Mouse (Mus musculus) Muller cell, postnatal 12 days (primary cell): ENCODE measurements around the gene Foxc2.

Experiments
- DNase-seq: peaks from one replicate; pipeline ENCODE4 v3.0.0-alpha.2; 2015; ENCODE audit errors: inconsistent ontology term

Foxc2 gene

GRCm38 (mm10) chr8:121086004-121086900 lies 29.7 kb upstream of the Foxc2 start:
- no peak for DNase-seq

- DNase-seq, result no peak
These were observed 27.7 kb upstream of the Foxc2 start for GRCm38 (mm10) chr8:121088281-121088680.

- no peak for DNase-seq
These were observed 26.9 kb upstream of the Foxc2 start for GRCm38 (mm10) chr8:121088871-121089630.

GRCm38 (mm10) chr8:121089631-121090380 lies 26.2 kb upstream of the Foxc2 start:
- DNase-seq, result peak; percentile 29

GRCm38 (mm10) chr8:121090716-121091115 lies 25.3 kb upstream of the Foxc2 start:
- no peak for DNase-seq

- DNase-seq, result no peak
These were observed 23.8 kb upstream of the Foxc2 start for GRCm38 (mm10) chr8:121092141-121092540.

GRCm38 (mm10) chr8:121092627-121093026 lies 23.3 kb upstream of the Foxc2 start:
- DNase-seq, result peak; percentile 65

- no peak for DNase-seq
These were observed 22.5 kb upstream of the Foxc2 start for GRCm38 (mm10) chr8:121093496-121093895.

GRCm38 (mm10) chr8:121104049-121104818 lies 11.7 kb upstream of the Foxc2 start:
- DNase-seq, result peak; percentile 57

- DNase-seq, result peak; percentile 98
These were observed 8.0 kb upstream of the Foxc2 start, which contains the start of gene Mthfsd for GRCm38 (mm10) chr8:121107668-121108656. Mthfsd (minus strand) TSS chr8:121108392.

GRCm38 (mm10) chr8:121108657-121109056 lies 7.3 kb upstream of the Foxc2 start:
- no peak for DNase-seq

GRCm38 (mm10) chr8:121111145-121111907 lies 4.6 kb upstream of the Foxc2 start:
- DNase-seq, result no peak

GRCm38 (mm10) chr8:121113261-121113660 lies 2.7 kb upstream of the Foxc2 start:
- peak; percentile 91 for DNase-seq

- DNase-seq, result no peak
These were observed 835 bp upstream of the Foxc2 start for GRCm38 (mm10) chr8:121115136-121115535.

- peak; percentile 52 for DNase-seq
These were observed 717 bp downstream of the Foxc2 start for GRCm38 (mm10) chr8:121116591-121117185.

- peak; percentile 27 for DNase-seq
These were observed 1.2 kb downstream of the Foxc2 start for GRCm38 (mm10) chr8:121117186-121117651.

- DNase-seq, result no peak
These were observed 1.9 kb downstream of the Foxc2 start for GRCm38 (mm10) chr8:121117906-121118305.

- no peak for DNase-seq
These were observed 2.9 kb downstream of the Foxc2 start for GRCm38 (mm10) chr8:121118634-121119420.
